Mouse (Mus musculus) gastrocnemius, adult 18-20 months (tissue): ENCODE data around the gene Lhx4. TPM values are rescaled to one million over a fixed set of nuclear protein-coding genes. Genes with fewer than 3 reads are reported as not detected.

ENCODE experiments used
- DNase-seq: peaks from one replicate; pipeline ENCODE4 v3.0.0; 2021; ENCODE audit warnings: low spot score
- long read RNA-seq, 2 experiments: library from polyadenylated mRNA; stranded (forward); transcript quantifications; one replicate each; pipeline ENCODE4 v2.0.0; 2021
- total RNA-seq, 2 experiments: library from RNA; stranded (reverse); gene quantifications; 2 replicates each; pipeline ENCODE4 v1.2.3; 2021

The Lhx4 gene
- not detected for total RNA-seq
- long read RNA-seq, experiment 1 = 0 reads
- long read RNA-seq, experiment 2 = 0 reads

GRCm38 (mm10) chr1:155751484-155752255 is at the start of gene Lhx4:
Gene Lhx4 (minus strand): TSS chr1:155751684.
- DNase-seq = no peak

GRCm38 (mm10) chr1:155798000-155798399 is 46.5 kb upstream of the Lhx4 start:
- no peak for DNase-seq

DNA sequence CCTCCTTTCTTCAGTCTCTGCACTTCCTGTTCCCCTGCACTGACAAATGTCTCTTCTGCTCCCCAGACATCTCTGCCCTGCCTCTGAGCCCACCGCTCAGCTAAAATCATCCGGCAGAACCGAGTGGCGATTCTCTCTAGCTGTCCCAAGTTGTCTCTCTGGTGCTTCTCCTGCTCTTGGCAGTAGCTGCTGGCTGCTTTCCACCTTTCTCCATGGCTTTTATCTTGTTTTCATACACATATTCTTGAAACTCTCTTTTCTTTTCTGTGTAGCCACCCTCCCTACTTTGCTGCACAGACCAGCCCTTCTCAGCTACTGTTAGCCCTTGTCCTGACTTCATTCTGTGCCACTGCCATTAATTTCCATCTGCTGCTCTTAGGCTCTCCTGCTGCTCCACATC is 45.9 kb upstream of the Lhx4 start:
- DNase-seq = no peak

GRCm38 (mm10) chr1:155796757-155797405 is 45.4 kb upstream of the Lhx4 start:
- DNase-seq = no peak

GRCm38 (mm10) chr1:155795791-155796233 is 44.3 kb upstream of the Lhx4 start:
- no peak for DNase-seq

GRCm38 (mm10) chr1:155794855-155795254 is 43.4 kb upstream of the Lhx4 start:
- no peak for DNase-seq

- DNase-seq = no peak
These were observed 40.4 kb upstream of the Lhx4 start for GRCm38 (mm10) chr1:155791919-155792318.

- no peak for DNase-seq
These were observed 38.9 kb upstream of the Lhx4 start for GRCm38 (mm10) chr1:155790111-155790974.

- no peak for DNase-seq
These were observed 34.4 kb upstream of the Lhx4 start for GRCm38 (mm10) chr1:155785886-155786285.

GRCm38 (mm10) chr1:155784343-155785205 is 33.1 kb upstream of the Lhx4 start:
- peak; percentile 30 for DNase-seq

DNA sequence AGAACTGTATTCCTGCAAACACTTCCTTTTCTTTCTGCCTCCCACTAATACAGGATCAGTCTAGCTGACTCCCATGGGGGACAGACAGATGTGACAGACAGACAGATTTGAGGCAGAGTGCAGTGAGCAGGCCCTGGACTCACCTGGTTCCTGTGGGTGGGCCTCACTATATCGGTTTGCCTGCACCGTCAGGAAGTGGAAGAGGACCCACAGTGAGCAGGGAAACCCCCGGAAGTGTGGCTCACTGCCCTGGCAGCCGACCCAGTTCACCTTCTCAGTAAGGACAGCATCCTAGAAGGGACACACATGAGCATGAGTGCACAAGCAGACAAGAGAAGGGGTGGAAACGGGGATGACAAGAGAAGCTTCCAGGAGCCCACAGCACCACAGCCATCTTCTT is 30.9 kb upstream of the Lhx4 start:
- no peak for DNase-seq

DNA sequence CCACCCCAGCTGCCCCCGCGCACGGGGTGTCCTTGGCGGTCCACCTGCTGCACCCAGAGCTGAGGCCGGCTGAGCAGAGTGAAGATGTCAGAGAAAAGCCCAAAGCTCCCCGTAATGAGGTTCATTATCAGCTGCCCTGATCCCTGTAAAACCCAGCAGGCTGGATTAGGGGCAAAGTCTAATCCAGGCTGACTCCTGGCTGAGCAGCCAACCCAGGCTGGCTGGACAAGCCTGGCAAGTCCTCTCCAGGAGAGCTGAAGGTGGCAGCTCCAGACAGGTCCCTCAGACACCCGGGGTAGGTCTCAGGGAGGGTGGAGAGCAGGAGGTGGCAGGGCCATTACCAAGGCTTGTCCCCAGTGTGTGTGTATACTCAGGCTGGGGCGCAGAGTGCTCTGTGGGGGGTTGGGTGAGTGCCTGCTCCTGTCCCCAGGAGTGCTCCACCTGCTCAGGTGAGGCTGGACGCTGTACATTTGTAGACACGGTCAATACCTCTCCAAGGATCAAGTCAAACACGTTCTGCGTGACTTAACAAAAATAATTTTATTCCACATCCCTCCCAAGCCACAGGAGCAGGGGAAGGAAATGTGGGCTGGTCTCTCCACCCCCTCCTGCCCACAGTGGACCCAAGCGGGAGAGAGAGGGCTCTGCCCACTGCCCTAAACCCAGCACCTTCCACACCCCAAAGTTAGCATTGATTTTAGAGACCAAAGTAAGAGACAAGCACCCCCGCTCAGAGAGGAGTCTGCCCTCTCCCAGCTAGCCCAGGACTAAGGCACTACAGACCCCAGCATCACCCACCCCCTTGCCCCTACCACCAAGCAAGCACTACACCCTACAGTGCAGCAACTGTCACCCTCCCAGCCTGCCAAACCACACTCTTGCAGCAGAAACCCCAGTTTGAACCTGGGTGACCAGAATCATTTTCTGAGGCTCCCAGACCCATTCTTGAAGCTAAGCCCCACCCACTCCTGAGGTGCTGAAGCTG is 26.4 kb upstream of the Lhx4 start:
- no peak for DNase-seq

GRCm38 (mm10) chr1:155759167-155759566 is 7.7 kb upstream of the Lhx4 start:
- peak; percentile 64 for DNase-seq

DNA sequence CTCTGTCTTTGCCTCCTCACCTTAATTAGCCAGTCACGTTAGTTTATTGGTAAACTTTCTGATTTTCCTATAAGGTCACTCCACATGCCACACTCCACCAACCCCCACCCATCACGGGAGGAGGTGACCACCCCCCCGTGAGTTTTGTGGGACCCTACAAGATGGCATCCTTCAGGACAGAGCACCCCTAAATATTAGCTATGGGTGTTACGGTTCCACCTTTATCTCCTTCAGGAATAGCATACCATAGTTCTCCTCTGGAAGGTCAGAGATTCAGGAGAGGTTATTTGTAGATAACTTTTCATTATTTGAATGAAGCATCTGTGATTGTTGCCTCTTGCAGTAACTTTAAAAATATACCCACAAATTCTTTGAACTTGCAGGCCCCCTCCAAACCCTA is 7.2 kb upstream of the Lhx4 start:
- no peak for DNase-seq

GRCm38 (mm10) chr1:155757621-155758020 is 6.1 kb upstream of the Lhx4 start:
- no peak for DNase-seq

GRCm38 (mm10) chr1:155753411-155753810 is 1.9 kb upstream of the Lhx4 start:
- no peak for DNase-seq

GRCm38 (mm10) chr1:155750517-155751178 is 836 bp downstream of the Lhx4 start:
- no peak for DNase-seq

DNA sequence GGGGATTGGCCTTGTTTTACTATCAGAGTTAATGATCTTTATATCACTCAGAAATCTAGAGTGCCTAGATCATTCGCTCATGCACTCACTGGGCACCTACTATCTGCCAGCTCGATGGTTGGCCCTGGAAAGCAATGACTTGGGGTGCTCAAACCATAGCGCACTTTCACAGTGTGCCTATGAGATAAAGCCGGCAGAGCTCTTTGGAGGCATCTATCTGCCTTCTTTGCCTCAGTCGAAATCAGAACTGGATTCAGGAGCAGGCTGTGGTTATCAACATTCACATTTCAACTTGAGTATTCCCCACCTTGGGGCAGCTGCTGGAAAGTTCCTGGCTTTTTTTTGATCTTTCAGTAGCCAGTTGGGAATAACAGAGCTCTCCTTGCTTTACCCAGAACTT is 3.6 kb downstream of the Lhx4 start:
- no peak for DNase-seq

GRCm38 (mm10) chr1:155747011-155747410 is 4.5 kb downstream of the Lhx4 start:
- no peak for DNase-seq
